Mouse (Mus musculus): ENCODE measurements around the gene Ap4b1.

DNA sequence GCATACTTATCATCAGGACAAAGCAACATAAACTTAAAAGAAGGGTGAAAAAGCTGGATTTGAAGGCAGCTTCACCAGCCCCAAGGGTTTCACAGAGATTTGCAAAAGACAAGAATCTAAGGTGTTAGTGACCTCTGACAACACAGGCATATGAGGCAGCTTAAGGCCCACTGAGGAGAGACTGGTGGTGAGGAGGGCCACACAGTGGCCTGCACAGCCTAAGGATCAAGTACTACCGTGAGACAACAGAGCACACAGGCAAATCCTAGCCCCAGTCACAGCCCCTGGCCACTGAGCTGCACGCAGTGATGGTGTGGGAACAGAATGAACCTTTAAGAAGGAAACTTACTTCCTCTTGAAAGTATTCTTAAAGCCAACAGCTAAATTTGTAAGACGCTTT, 35.8 kb upstream of the Ap4b1 start:
- TF ChIP-seq CTCF (IDR thresholded peaks at IDR 0.05; ENCODE audit: low read depth) (no peak), EP300 (IDR thresholded peaks at IDR 0.05; ENCODE audit: low read depth) (no peak)

Data from liver, postnatal 0 days (tissue).